Mouse (Mus musculus) forebrain, embryonic 10.5 days (tissue): Measurements from ENCODE around the gene Cct7. TPM values are rescaled to one million over a fixed set of nuclear protein-coding genes. Genes with fewer than 3 reads are reported as not detected.
A peak's percentile ranks its signal among the peaks of the same experiment; 100 is the strongest.
"Not testable (repeated sequence)": the region's sequence is repeated elsewhere in the genome, so short reads cannot be mapped to it uniquely, and the experiment has no call there.

Experiments used
- DNase-seq: peaks from one replicate; pipeline ENCODE4 v3.0.0-alpha.2; 2017; ENCODE audit warnings: low spot score; ENCODE audit errors: extremely low spot score
- H3K27ac ChIP-seq: fragments of 300-500 bp; sonication (generic); 2 replicates; pipeline ENCODE4 v1.5.1; 2016; ENCODE audit warnings: mild to moderate bottlenecking
- H3K27me3 ChIP-seq: fragments of 300-500 bp; sonication (generic); 2 replicates; pipeline ENCODE4 v1.6.1; 2016; ENCODE audit warnings: mild to moderate bottlenecking; ENCODE audit not compliant: poor library complexity, severe bottlenecking
- H3K36me3 ChIP-seq: fragments of 300-500 bp; sonication (generic); replicated peaks from 2 replicates; pipeline ENCODE4 v1.6.1; 2016; ENCODE audit warnings: mild to moderate bottlenecking, moderate library complexity
- H3K4me1 ChIP-seq: fragments of 300-500 bp; sonication (generic); 2 replicates; pipeline ENCODE4 v1.6.1; 2016
- H3K4me3 ChIP-seq: fragments of 300-500 bp; sonication (generic); 2 replicates; pipeline ENCODE4 v1.5.1; 2016; ENCODE audit warnings: mild to moderate bottlenecking, moderate library complexity
- H3K9me3 ChIP-seq: fragments of 300-500 bp; sonication (generic); 2 replicates; pipeline ENCODE4 v1.6.1; 2016; ENCODE audit warnings: mild to moderate bottlenecking, moderate library complexity
- WGBS: fragments of 180-500 bp; shearing (Covaris S2); methylation state at CpG from one replicate; pipeline ENCODE4 v1.1.7; 2016; 5-methylcytosine and 5-hydroxymethylcytosine counted together
- polyA plus RNA-seq: library from polyadenylated mRNA; unstranded; fragments of >200 nt; fragmentation: Nextera tagmentation; extraction: Ambion mirVana; gene quantifications from 2 replicates; pipeline ENCODE4 v1.2.1, GENCODE M21; 2016

Cct7 gene
- polyA plus RNA-seq, 1 experiment from 2014 or later: 774 TPM

DNA sequence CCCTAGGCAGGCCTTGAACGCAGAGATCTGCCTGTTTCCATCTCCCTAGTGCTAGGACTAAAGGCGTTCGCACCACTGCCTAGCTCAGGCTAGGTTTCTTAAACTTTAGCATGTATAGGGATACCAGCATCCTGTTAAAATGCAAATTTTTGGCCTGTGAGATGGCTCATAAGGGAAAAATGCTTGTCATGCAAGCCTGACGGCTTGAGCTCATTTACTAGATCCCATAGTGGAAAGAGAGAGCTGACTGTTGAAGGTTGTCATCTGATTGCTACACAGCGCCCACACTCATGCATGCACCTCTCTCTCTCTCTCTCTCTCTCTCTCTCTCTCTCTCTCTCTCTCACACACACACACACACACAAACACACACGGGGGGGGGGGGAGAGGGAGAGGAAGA is 14.7 kb upstream of the Cct7 start:
- Histone ChIP-seq H3K9me3 (no peaks in the 10 kb centered on the region), H3K4me1 (peaks cover 21% of the 10 kb centered on the region), H3K36me3 (peaks cover 40% of the 10 kb centered on the region), H3K27ac (no peak overlapping the region), H3K4me3 (no peak overlapping the region), H3K27me3 (no peaks in the 10 kb centered on the region)
- DNase-seq: no peak
- WGBS: 93% methylated on average over 5 of the region's 6 CpGs

GRCm38 (mm10) chr6:85441142-85441541 is 10.2 kb upstream of the Cct7 start:
- no peak for DNase-seq
- Histone ChIP-seq H3K27ac (no peak overlapping the region), H3K9me3 (no peaks in the 10 kb centered on the region), H3K4me3 (no peak overlapping the region), H3K27me3 (no peaks in the 10 kb centered on the region), H3K36me3 (peaks cover 84% of the 10 kb centered on the region), H3K4me1 (no peaks in the 10 kb centered on the region)
- 92% methylated on average over 4 of the region's 4 CpGs for WGBS

GRCm38 (mm10) chr6:85443488-85444233 is 7.7 kb upstream of the Cct7 start:
- 91% methylated on average over 3 of the region's 3 CpGs for WGBS
- Histone ChIP-seq H3K9me3 (no peaks in the 10 kb centered on the region), H3K27me3 (no peaks in the 10 kb centered on the region), H3K4me1 (no peaks in the 10 kb centered on the region), H3K27ac (no peak overlapping the region), H3K4me3 (no peak overlapping the region), H3K36me3 (peaks cover 93% of the 10 kb centered on the region)
- no peak for DNase-seq

DNA sequence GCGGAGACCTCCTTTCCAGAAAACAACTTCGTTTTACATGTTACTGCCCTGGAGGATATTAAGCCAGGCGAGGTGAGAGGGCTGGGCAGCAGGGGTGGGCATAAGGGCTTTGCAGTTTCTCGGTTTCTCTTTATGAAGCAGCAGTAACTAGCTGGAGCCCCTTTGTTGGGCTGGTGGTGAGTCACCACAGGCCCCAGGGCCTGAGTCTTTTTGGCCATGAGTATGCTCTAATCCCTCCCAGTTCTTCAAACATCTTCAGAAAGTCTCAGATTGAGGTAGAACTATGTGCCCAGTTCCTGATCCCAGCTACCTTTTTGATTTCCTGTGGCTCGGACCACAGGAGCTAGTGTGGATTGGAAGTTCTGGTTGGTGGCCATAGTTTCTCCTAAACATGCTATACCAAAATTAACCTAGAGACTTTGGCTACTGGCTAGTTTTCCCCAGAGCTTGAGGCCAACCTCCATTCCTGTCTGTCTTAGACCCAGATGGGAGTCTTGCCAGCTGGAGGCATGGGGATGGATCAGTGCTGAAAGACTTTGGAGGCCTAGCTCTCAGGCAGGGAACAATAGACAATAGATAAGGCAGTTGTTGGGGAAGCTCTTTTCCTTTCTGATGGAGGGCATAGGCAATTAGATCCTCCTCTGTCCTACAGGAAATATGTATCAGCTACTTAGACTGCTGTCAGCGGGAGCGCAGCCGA is 6.9 kb upstream of the Cct7 start:
- DNase-seq: no peak
- 87% methylated on average over 8 of the region's 8 CpGs for WGBS
- H3K9me3 ChIP-seq: no peaks in the 10 kb centered on the region
- no peak overlapping the region for H3K27ac ChIP-seq
- no peaks in the 10 kb centered on the region for H3K4me1 ChIP-seq
- H3K36me3 ChIP-seq: peaks cover 86% of the 10 kb centered on the region
- H3K27me3 ChIP-seq: no peaks in the 10 kb centered on the region
- H3K4me3 ChIP-seq: no peak overlapping the region

DNA sequence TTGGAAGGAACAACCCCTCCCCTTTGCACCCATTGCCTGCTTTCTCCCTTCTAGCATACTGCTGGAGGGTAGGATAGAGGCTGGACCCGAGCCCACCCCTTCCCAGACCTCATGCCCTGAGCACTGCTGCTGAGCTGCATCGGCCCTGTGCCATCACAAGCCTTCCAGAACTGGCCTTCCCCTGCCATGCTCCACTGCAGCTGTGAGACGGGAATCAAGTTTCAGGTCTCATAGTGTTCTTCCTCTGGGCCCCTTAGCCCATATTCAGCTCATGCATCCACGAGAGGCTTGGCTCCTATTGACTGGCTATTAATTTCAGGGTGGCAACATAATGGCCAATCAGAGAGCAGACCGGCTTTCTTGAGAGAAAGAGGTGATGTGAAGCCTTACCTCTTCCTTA is 6.0 kb upstream of the Cct7 start:
- Histone ChIP-seq H3K36me3 (peaks cover 77% of the 10 kb centered on the region), H3K27ac (no peak overlapping the region), H3K4me3 (no peak overlapping the region), H3K4me1 (peaks cover 3% of the 10 kb centered on the region), H3K9me3 (no peaks in the 10 kb centered on the region), H3K27me3 (no peaks in the 10 kb centered on the region)
- no peak for DNase-seq
- 86% methylated on average over 5 of the region's 5 CpGs for WGBS

- H3K9me3 ChIP-seq: no peaks in the 10 kb centered on the region
- no peaks in the 10 kb centered on the region for H3K27me3 ChIP-seq
- H3K4me1 ChIP-seq: peaks cover 10% of the 10 kb centered on the region
- 88% methylated on average over 6 of the region's 6 CpGs for WGBS
- peaks cover 56% of the 10 kb centered on the region for H3K36me3 ChIP-seq
- H3K27ac ChIP-seq: no peak overlapping the region
- no peak overlapping the region for H3K4me3 ChIP-seq
- no peak for DNase-seq
These were observed 4.0 kb upstream of the Cct7 start for GRCm38 (mm10) chr6:85447351-85447750.

DNA sequence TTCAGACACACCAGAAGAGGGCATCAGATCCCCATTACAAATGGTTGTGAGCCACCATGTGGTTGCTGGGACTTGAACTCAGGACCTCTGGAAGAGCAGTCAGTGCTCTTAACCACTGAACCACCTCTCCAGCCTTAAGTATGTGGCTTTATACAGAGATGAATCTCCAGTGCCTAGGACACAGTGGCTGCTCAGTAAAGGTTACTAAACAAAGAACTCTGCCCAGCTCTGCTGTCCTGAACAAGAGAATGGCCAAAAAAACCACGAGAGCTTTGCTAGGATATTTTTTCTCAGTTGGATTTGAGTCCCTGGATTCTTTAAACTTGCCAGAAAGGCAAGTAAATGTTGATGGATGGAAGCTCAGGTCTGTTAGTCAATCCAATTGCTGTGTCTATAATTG is 1.2 kb upstream of the Cct7 start:
- H3K9me3 ChIP-seq, DNase-seq, H3K27me3 ChIP-seq: not testable (repeated sequence)
- Histone ChIP-seq H3K36me3 (peaks cover 43% of the 10 kb centered on the region), H3K4me3 (peak overlapping the region; percentile 70; the same call in 1 of the 2 replicates), H3K4me1 (peaks cover 36% of the 10 kb centered on the region), H3K27ac (0 out of 2 replicates have a peak overlapping the region, but pooled peaks have one; percentile 95)
- 66% methylated on average over 1 of the region's 1 CpGs for WGBS

DNA sequence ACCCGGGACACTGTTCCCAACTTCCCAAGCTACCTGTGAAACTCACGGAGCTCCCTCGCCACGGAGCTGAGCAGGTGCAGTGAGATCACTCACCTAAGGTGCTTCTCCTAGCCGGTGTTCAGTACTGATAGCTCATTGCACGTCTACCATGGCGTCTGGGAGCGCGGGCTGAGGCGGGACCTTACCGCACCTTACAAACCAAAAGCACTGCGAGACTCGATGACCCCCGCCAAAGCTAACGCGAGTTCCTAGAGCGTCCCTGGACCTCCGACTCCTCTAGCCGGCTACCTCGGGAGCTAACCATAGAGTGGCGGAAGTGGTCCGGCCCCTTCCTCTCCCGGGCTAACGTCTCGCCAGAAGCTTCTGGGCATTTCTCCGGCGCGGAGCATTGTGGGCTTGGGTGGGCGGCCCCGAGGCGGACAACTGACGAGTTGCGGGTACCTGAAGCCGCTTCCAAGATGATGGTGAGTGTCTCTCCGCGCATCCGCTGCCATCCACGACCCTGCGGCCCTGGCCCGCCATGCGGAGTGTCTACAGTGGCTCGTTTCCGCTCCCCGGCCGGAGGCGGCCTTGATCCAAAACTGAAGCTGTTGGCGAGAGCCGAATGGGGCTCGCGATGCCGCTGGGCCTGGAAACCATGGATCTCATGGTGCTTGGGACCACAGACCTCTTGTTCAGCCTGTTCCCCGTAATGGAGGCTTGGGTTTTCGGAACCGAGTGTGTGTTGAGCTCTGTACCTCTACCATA is 523 bp downstream of the Cct7 start, which contains the start of gene Pradc1:
Gene Pradc1 (minus strand): TSS at position 307 of the 747 bp plus-strand sequence.
- peak; percentile 99 for DNase-seq
- peaks cover 52% of the 10 kb centered on the region for H3K4me1 ChIP-seq
- H3K9me3 ChIP-seq: no peaks in the 10 kb centered on the region
- H3K27me3 ChIP-seq: no peaks in the 10 kb centered on the region
- under 1% methylated on average over 54 of the region's 54 CpGs for WGBS
- peaks cover 40% of the 10 kb centered on the region for H3K36me3 ChIP-seq
- H3K4me3 ChIP-seq: peak within 1 kb of the TSS; percentile 70
- H3K27ac ChIP-seq: peak within 1 kb of the TSS; percentile 95

GRCm38 (mm10) chr6:85452411-85452665 is 1.0 kb downstream of the Cct7 start:
- Histone ChIP-seq H3K27ac (peak overlapping the region; percentile 95), H3K4me3 (peak overlapping the region; percentile 70), H3K27me3 (no peaks in the 10 kb centered on the region), H3K4me1 (peaks cover 57% of the 10 kb centered on the region), H3K36me3 (peaks cover 38% of the 10 kb centered on the region), H3K9me3 (no peaks in the 10 kb centered on the region)
- no peak for DNase-seq
- WGBS: 0% methylated on average over 15 of the region's 15 CpGs

DNA sequence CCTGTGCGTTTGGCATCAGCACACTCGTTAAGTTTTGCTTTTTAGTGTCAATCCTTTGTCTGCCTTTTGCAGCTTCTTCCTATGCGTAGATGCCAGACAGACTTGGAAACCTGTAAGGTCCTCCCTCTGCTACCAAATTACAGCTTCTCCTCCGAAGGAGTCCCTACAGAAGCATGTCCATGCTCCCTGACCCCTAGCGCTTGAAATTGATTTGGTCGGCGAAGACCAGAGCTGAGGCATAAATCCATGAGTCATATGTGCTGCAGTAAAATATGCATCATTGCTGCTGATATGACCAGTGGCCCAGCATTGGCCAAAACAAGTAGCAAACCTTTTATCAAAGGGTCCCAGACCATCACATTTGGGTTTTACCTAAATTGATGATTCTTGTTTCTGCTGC is 1.5 kb downstream of the Cct7 start:
- H3K4me3 ChIP-seq: peak overlapping the region; percentile 70
- no peaks in the 10 kb centered on the region for H3K9me3 ChIP-seq
- 19% methylated on average over 7 of the region's 7 CpGs for WGBS
- H3K36me3 ChIP-seq: peaks cover 38% of the 10 kb centered on the region
- no peak for DNase-seq
- H3K4me1 ChIP-seq: peaks cover 58% of the 10 kb centered on the region
- peak overlapping the region; percentile 95 for H3K27ac ChIP-seq
- H3K27me3 ChIP-seq: no peaks in the 10 kb centered on the region

DNA sequence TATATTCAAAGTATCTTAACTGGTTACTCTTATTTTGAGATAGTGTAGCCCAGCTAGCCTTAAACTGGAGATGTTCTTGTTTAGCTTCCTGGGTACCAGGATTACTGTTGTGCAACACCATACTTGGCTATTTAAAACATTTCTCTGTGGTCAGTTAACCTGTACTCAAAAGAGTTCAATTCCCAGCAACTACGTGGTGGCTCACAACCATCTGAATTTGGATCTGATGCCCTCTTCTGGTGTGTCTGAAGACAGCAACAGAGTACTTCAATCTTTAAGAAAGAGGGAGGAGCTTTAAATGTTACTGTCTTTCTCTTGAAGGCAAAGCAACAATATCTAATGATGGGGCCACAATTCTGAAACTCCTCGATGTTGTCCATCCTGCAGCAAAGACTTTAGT is 8.3 kb downstream of the Cct7 start:
- no peaks in the 10 kb centered on the region for H3K27me3 ChIP-seq
- 93% methylated on average over 2 of the region's 2 CpGs for WGBS
- H3K4me3 ChIP-seq: no peak overlapping the region
- H3K4me1 ChIP-seq: peaks cover 27% of the 10 kb centered on the region
- H3K27ac ChIP-seq: no peak overlapping the region
- peaks cover 93% of the 10 kb centered on the region for H3K36me3 ChIP-seq
- H3K9me3 ChIP-seq: no peaks in the 10 kb centered on the region
- no peak for DNase-seq

DNA sequence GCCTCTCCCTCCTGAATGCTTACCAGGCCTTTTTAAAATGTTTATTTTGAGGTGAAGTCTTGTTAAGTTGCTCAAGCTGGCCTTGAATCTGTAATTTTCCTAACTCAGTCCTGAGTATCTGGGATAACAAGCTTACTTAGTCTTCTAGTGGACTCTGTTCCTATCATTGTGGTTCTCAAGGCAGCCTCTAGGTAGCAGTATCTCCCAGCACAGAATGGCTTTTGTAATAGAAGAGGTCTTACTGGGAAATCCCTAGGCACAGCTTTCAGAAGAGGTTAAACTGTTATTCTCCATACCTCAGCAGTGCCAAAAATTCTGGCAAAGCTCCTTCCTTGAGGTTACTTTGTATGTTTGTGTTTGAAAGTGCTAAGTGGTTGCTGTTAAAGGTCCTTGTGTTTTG is 14.1 kb downstream of the Cct7 start:
- no peaks in the 10 kb centered on the region for H3K4me1 ChIP-seq
- H3K36me3 ChIP-seq: peaks cover 98% of the 10 kb centered on the region
- no peak overlapping the region for H3K4me3 ChIP-seq
- no peaks in the 10 kb centered on the region for H3K27me3 ChIP-seq
- no peak for DNase-seq
- no peak overlapping the region for H3K27ac ChIP-seq
- no peaks in the 10 kb centered on the region for H3K9me3 ChIP-seq
